Mouse (Mus musculus) liver, embryonic 14.5 days (tissue): Measurements from ENCODE around the gene Adck1. TPM values are rescaled to one million over a fixed set of nuclear protein-coding genes. Genes with fewer than 3 reads are reported as not detected.

Source experiments
- ATAC-seq: fragments of 200-750 bp; cut with Nextera tagmentation; 2 replicates; pipeline ENCODE4 v1.8.0; 2017; ENCODE audit warnings: moderate number of reproducible peaks, mild to moderate bottlenecking, moderate library complexity; ENCODE audit not compliant: insufficient read depth
- DNase-seq, 3 experiments: peaks; one replicate each; pipeline ENCODE4 v3.0.0-alpha.2; 2012 to 2013; ENCODE audit warnings: low read depth in 3 of 3, low spot score in 3 of 3
- H3K27ac ChIP-seq: fragments of 300-500 bp; sonication (generic); 2 replicates; pipeline ENCODE4 v1.5.1; 2014; ENCODE audit warnings: moderate library complexity, mild to moderate bottlenecking, control low read depth, inconsistent platforms
- H3K27me3 ChIP-seq: fragments of 300-500 bp; sonication (generic); 2 replicates; pipeline ENCODE4 v1.6.1; 2014; ENCODE audit warnings: mild to moderate bottlenecking, low read length, moderate library complexity; ENCODE audit not compliant: control insufficient read depth, insufficient read depth
- H3K36me3 ChIP-seq: fragments of 300-500 bp; sonication (generic); replicated peaks from 2 replicates; pipeline ENCODE4 v1.6.1; 2014; ENCODE audit warnings: low read depth; ENCODE audit not compliant: control insufficient read depth, insufficient read depth
- H3K4me1 ChIP-seq, 2 experiments: fragments of 200-500 bp in 1 of 2; fragments of 300-500 bp in 1 of 2; sonication (generic) in 1 of 2; replicated peaks; 2 replicates each; pipeline ENCODE4 v1.6.1; 2012 to 2014; ENCODE audit warnings: antibody characterized with exemption in 1 of 2, inconsistent platforms in 1 of 2, low read length in 1 of 2; ENCODE audit not compliant: control insufficient read depth in 2 of 2, insufficient read depth in 2 of 2
- H3K4me2 ChIP-seq: fragments of 300-500 bp; sonication (generic); 2 replicates; pipeline ENCODE4 v1.6.1; 2014; ENCODE audit warnings: low read depth, mild to moderate bottlenecking, control low read depth, moderate library complexity
- H3K4me3 ChIP-seq, 2 experiments: fragments of 200-500 bp in 1 of 2; fragments of 300-500 bp in 1 of 2; sonication (generic) in 1 of 2; 2 replicates each; pipeline ENCODE4 v1.5.1; 2012 to 2014; ENCODE audit warnings: low read depth in 2 of 2, low read length in 2 of 2, mild to moderate bottlenecking in 2 of 2, control low read depth in 1 of 2, inconsistent platforms in 1 of 2, moderate library complexity in 1 of 2; ENCODE audit not compliant: insufficient read depth in 1 of 2
- H3K9ac ChIP-seq: fragments of 300-500 bp; sonication (generic); replicated peaks from 2 replicates; pipeline ENCODE4 v1.6.1; 2014; ENCODE audit warnings: mild to moderate bottlenecking, control low read depth, moderate library complexity
- H3K9me3 ChIP-seq: fragments of 300-500 bp; sonication (generic); 2 replicates; pipeline ENCODE4 v1.6.1; 2016; ENCODE audit warnings: low read length, mixed read lengths; ENCODE audit not compliant: control insufficient read depth
- CTCF ChIP-seq: IDR thresholded peaks from 2 replicates; pipeline ENCODE4 v1.5.1; 2016; ENCODE audit warnings: antibody characterized with exemption, low read depth, control low read depth
- EP300 ChIP-seq: IDR thresholded peaks from 2 replicates; pipeline ENCODE4 v1.6.1; 2016; ENCODE audit warnings: antibody characterized with exemption, low read depth
- WGBS: fragments of 180-500 bp; shearing (Covaris S2); extraction: QIAGEN DNeasy Blood & Tissue Kit; methylation state at CpG from one replicate; pipeline ENCODE4 v1.1.7; 2014; ENCODE audit not compliant: insufficient replicate concordance; 5-methylcytosine and 5-hydroxymethylcytosine counted together
- polyA plus RNA-seq, 2 experiments: library from polyadenylated mRNA; depleted of rRNA in 1 of 2; stranded (reverse) in 1 of 2; unstranded in 1 of 2; fragments of >200 nt; fragmentation: Nextera tagmentation in 1 of 2; extraction: Ambion mirVana in 1 of 2; gene quantifications; 2 replicates each; pipeline versions ENCODE4 v1.2.1 to v1.2.3; 2012 to 2014

Gene Adck1
- polyA plus RNA-seq, 2 experiments: 5.8 to 6.5 TPM

DNA sequence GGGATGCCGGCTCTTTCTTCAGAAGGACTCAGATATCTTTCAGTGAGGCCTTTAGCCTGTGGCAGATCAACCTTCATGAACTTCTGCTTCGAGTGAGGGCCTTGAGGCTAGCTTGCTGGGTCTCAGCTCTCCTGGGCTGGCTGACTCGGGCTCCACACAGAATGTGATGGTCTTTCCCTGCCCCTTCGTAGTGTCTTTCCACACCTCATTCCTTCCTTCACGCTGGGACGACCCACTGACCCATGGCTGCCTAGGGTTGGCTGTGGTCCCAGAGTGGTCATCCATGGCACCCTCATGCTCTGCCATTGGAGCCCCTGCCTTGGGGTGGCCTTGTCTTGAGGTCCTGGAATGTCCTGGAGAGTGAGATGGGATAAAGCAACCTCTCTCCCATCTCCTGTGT is 100.7 kb downstream of the Adck1 start:
- no peak for ATAC-seq
- Histone ChIP-seq H3K4me2 (no peak overlapping the region), H3K4me3 (no peak overlapping the region), H3K9ac (no peak overlapping the region), H3K27me3 (no peaks in the 10 kb centered on the region), H3K27ac (no peak overlapping the region), H3K36me3 (no peaks in the 10 kb centered on the region), H3K4me1 (peaks cover 0 to 5% of the 10 kb centered on the region in 2 experiments; a peak in 1 of 4 replicates), H3K9me3 (no peaks in the 10 kb centered on the region)
- TF ChIP-seq CTCF (no peak), EP300 (no peak)
- no peak for DNase-seq
- WGBS: 74% methylated on average over 6 of the region's 6 CpGs

DNA sequence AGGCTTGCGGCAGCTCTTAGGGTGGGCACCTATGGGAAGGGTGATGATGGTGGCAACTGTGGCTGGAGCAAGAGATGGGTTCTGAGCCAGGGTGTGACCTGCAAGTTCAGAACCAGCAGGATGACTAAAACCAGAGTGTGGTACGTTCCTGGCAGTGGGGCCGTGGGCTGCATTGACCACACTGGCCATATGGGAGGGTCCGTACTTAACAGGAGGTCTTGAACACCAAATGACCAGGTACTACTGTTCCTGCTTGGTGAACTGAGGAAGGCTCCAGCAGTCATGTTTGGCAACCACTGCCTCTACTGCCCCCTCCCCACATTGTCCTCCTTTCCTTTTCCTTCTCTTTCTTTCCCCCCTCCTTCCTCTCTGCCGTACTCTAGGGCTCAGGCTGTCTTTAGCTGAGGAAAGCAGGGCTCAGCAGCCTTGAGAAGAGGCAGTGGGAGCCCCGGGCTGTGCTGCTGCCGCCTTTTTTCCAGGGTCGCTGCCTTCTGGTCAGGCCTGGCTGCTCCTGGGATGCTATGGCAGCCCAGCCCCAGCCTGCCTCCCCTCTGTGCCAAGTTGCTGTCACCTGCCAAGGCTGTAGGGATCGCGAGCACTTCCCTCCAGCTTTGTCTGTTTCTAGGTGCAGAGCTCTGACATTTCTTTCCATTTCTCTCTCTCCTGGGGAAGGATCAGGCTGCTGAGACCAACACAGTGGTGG is 103.4 kb downstream of the Adck1 start:
- H3K27me3 ChIP-seq: no peaks in the 10 kb centered on the region
- H3K4me2 ChIP-seq: no peak overlapping the region
- WGBS: 74% methylated on average over 10 of the region's 10 CpGs
- ATAC-seq: no peak
- no peaks in the 10 kb centered on the region for H3K36me3 ChIP-seq
- no peak for TF ChIP-seq CTCF
- no peak for TF ChIP-seq EP300
- no peak overlapping the region for H3K4me3 ChIP-seq
- no peak overlapping the region for H3K9ac ChIP-seq
- H3K9me3 ChIP-seq: no peaks in the 10 kb centered on the region
- H3K27ac ChIP-seq: no peak overlapping the region
- peaks cover 0 to 5% of the 10 kb centered on the region in 2 experiments; a peak in 1 of 4 replicates for H3K4me1 ChIP-seq
- no peak for DNase-seq

DNA sequence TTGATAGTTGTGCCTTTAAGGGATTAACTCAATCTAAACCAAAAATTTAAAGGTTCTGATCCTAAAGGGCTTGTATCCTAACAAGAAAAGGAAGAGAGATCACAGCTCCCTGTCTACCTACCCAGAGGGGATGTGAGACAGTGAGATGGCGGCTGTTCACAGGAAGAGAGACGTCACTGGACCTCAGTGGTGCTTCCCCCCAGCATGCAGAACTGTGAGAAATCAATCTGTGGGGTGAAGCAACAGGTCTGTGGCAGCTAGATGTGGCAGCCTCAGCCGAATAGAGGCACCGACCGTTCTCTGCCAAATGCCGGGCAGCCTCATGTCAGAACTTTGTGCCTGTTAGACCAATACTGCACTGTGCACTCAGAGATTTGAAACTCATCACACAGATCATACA is 106.4 kb downstream of the Adck1 start:
- 61% methylated on average over 6 of the region's 6 CpGs for whole genome bisulfite sequencing
- H3K36me3 ChIP-seq: no peaks in the 10 kb centered on the region
- no peaks in the 10 kb centered on the region for H3K9me3 ChIP-seq
- no peak overlapping the region for H3K4me3 ChIP-seq
- TF ChIP-seq CTCF (no peak), EP300 (no peak)
- no peaks in the 10 kb centered on the region for H3K4me1 ChIP-seq
- no peak overlapping the region for H3K27ac ChIP-seq
- H3K4me2 ChIP-seq: no peak overlapping the region
- no peak overlapping the region for H3K9ac ChIP-seq
- H3K27me3 ChIP-seq: no peaks in the 10 kb centered on the region
- DNase-seq (no peak), ATAC-seq (no peak)

DNA sequence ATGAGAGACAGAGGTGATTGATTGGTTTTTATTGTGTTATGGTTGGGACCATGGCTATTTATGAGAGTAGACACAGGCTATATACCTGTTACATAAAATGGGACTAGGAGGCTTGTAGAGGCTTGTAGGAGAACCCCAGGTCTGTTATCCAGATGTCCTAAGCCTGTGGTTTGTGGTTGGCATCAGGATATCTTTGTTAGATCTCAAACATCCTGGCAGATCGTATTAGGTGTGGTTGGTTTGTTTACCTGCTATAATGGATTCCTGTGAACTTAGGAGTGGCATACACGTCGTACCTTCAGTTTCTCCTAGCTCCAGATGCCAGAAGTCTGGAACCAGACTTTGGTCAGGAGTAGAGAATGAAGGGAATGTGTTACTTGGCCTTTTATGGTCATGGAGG is 106.9 kb downstream of the Adck1 start:
- no peak for DNase-seq
- WGBS: 56% methylated on average over 3 of the region's 3 CpGs
- Histone ChIP-seq H3K36me3 (no peaks in the 10 kb centered on the region), H3K4me1 (no peaks in the 10 kb centered on the region), H3K4me2 (no peak overlapping the region), H3K4me3 (no peak overlapping the region), H3K27ac (no peak overlapping the region), H3K9ac (no peak overlapping the region), H3K9me3 (no peaks in the 10 kb centered on the region), H3K27me3 (no peaks in the 10 kb centered on the region)
- no peak for TF ChIP-seq EP300
- no peak for TF ChIP-seq CTCF
- no peak for ATAC-seq

DNA sequence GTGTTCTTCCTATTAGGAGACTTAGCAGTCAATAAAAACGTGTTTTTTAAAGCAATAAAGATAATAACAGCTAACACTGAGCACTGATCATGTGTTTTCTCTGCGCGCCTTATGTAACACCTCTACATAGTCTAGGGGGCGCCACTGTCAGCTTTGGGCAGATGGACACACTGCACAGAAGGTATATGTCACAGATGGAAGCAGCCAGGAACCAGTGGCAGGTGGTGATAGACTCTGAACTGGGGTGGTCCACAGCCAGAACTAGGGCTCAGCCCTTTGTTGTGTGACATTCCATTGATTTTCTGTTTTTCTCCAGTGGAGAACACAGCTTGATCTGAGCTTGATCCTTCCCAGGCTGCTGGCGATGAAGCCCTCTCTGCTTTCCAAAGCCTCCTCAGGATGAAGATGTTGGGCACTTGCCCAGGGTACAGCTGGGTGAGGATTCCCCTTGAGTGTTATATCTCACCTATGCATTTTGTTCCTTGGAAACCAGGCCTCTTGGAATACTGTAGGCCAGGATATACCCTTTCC is 107.6 kb downstream of the Adck1 start:
- no peak overlapping the region for H3K9ac ChIP-seq
- WGBS: 62% methylated on average over 5 of the region's 5 CpGs
- no peak overlapping the region for H3K4me2 ChIP-seq

More for the DNA sequence above, 107.6 kb downstream of the Adck1 start:
- Histone ChIP-seq H3K4me3 (no peak overlapping the region), H3K27ac (no peak overlapping the region), H3K4me1 (no peaks in the 10 kb centered on the region), H3K27me3 (no peaks in the 10 kb centered on the region), H3K9me3 (no peaks in the 10 kb centered on the region), H3K36me3 (no peaks in the 10 kb centered on the region)
- DNase-seq (no peak), ATAC-seq (no peak)
- TF ChIP-seq EP300 (no peak), CTCF (no peak)
